Mouse (Mus musculus) megakaryocyte progenitor cell, adult 5-6 weeks (primary cell): ENCODE measurements around the gene Timm22. TPM values are rescaled to one million over a fixed set of nuclear protein-coding genes. Genes with fewer than 3 reads are reported as not detected.

ENCODE experiments used
- ATAC-seq: replicated peaks from 2 replicates; pipeline ENCODE4 v1.8.0; 2016; ENCODE audit warnings: mild to moderate bottlenecking, moderate TSS enrichment, inconsistent platforms; ENCODE audit not compliant: poor library complexity
- total RNA-seq, 2 experiments: library from RNA; stranded (forward) in 1 of 2; stranded (reverse) in 1 of 2; fragments of 157-497, 149-512 nt in 1 of 2; fragments of 200-1000 nt in 1 of 2; gene quantifications; 2 replicates each; pipeline versions ENCODE4 v1.2.3 to v1.2.4; 2015 to 2017

Gene Timm22
- total RNA-seq, 2 experiments from 2014 or later: 11.0 to 25.9 TPM

GRCm38 (mm10) chr11:76429556-76429955 is 22.8 kb downstream of the Timm22 start:
- ATAC-seq: no peak

GRCm38 (mm10) chr11:76429966-76430631 is 23.3 kb downstream of the Timm22 start:
- ATAC-seq: no peak

DNA sequence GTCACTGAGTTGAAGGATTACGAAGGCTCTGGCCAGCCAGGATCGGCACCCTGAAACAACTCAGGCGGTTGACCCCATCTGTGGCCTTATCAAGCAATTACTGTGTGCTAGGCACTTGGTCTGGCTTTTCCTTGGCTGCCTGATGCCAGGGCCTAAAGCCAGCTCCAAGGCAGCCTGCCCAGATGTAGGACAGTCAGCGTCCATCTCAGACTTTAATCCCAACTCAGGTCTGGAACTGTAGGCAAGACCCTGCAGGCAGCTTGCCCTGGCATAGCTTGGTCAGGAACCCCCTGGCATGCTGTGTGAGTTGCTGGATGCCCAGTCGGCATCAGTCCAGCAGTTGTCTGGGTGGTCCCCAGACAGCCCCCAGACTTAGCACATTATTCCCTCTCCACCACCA is 29.3 kb downstream of the Timm22 start:
- ATAC-seq: no peak

DNA sequence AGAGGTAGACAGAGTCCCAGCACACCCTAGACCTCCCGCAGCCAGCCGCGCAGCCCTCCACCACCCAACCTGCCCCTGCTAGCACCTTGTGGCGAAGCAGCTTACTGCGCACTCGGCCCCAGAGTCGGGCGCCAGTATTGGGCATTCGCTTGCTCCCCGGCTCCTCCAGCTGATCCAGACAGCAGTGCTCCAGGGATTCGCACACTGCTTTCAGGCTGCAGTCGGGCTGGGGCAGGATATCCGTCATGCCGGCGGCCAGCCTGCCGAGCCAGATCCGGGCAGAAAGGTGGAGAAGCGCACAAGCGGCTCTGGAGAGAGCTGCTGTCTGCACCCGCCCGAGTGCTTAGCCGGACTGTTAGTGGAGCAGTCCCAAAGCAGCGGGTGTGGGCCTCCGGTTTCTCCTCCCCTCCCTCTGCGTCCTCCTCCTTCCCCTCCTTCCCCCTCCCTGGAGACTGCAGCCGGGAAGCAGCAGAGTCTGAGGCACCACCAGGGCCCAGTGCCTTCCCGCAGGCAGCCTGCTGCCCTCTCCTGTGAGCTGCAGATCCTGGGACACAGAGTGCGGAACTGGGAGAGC is 30.2 kb downstream of the Timm22 start:
- no peak for ATAC-seq

- peak; percentile 37 for ATAC-seq
Measured at GRCm38 (mm10) chr11:76439666-76440065, 32.9 kb downstream of the Timm22 start.

GRCm38 (mm10) chr11:76445459-76445858 is 38.7 kb downstream of the Timm22 start:
- no peak for ATAC-seq

DNA sequence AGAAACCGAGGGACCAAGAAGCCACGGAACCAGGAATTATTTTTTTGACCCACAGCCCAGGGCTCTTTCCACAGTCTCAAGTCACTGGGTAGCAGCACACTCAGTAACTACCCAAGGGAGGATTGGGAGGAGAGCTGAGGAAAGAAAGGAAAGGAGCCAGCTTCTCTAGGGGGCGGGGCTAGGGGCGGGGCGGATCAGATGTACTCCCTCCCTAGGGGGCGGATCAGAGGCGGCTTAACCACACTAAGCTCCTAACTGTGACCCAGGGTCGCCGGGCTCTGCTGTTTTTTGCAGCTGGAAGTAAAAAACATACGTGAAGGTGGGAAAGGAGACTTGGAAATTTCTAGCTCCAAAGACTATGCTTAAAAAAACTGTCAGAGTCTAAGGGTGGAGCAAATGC is 39.5 kb downstream of the Timm22 start:
- ATAC-seq: peak; percentile 57

GRCm38 (mm10) chr11:76449520-76450201 is 42.9 kb downstream of the Timm22 start:
- ATAC-seq: no peak

DNA sequence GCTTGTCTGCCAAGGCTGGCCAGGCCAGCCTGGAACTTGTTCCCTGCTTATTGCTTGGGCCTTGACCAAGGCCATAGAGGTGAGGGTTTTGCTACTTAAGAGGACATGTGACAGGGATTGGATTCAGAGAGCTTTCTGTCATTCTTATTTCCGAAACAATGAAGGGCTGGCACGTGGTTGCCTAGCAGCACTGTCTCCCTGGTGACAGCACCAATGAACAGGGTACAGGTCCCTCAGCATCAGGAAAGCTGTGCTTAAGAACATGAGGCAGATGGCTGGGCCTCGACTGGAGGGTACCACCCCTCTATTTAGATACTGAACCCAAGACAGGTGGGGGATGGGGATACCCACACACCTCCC is 43.4 kb downstream of the Timm22 start:
- no peak for ATAC-seq

DNA sequence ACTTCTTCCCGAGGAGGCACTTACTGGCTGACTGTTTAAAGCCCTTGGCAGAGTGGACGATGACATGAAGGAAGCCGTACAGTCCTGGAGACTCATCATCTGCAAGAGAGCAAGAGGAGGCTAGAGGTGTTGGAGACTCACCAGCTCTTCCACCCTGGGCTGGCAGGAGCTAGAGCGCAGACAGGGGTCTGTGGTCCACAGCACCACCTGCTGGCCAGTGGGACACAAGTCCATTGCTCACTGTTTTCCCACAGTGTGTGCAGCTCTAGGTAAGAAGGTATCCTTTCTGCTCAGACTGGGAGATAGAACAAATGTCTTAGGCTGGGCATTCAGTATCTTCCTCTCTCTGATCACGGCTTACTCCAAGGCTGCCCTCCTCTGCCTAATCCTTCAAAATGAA is 47.7 kb downstream of the Timm22 start:
- peak; percentile 70 for ATAC-seq

- peak; percentile 71 for ATAC-seq
Measured at GRCm38 (mm10) chr11:76456233-76456632, 49.5 kb downstream of the Timm22 start.

DNA sequence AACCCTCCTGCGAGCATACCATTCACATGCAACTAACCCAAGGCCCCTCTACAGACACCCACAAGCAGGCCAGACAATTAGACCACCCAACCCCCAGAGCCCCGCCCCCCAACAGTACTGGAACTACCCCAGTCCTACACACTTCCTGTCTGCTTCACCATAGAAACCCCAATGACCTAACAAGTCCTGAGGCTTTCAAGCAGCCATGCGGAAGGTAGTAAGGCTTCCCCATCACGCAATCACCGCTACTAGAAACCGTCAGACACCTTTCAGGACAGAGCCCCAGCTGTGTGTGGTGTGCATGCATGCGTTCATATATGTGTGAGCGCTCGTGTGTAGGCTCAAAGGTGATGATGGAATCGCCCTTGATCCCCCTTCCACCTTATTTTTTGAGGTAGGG is 50.1 kb downstream of the Timm22 start:
- peak; percentile 51 for ATAC-seq

DNA sequence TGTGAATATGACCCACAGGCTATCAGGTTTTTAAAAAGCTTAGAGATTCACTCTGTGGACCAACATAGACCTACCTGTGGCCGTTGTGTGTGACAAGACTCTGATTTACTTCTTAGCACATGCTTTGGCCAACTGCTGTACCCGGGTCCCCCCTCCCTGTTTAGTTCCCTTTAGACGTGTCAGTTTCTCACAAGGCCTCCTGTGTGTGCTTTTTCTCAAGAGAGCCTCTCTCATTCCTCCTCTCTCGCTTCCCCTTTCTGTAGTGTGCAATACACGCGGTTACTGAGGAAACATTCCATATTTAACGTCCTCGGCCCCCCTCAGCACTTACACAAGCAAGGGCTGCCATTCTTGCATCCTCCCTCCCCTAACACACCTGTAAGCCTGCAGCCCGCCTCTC is 52.0 kb downstream of the Timm22 start:
- peak; percentile 76 for ATAC-seq

DNA sequence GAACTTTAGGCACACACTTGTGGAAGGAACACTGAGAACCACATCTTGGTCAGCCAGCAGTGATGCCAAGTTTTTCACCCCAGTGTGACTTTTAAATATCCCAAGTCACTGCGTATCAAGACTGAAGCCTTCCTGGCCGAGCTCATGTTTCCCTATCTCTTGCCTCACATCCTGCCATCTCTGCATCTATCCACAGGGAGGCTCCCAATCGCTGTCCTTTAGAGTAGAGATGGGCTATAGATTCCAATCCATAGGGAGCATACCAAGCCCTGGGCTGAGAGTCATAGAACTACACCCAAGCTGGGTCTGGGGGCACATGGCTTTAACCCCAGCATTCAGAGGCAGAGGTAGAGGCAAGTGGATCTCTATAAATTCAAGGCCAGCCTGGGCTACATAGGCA is 52.7 kb downstream of the Timm22 start:
- ATAC-seq: no peak

DNA sequence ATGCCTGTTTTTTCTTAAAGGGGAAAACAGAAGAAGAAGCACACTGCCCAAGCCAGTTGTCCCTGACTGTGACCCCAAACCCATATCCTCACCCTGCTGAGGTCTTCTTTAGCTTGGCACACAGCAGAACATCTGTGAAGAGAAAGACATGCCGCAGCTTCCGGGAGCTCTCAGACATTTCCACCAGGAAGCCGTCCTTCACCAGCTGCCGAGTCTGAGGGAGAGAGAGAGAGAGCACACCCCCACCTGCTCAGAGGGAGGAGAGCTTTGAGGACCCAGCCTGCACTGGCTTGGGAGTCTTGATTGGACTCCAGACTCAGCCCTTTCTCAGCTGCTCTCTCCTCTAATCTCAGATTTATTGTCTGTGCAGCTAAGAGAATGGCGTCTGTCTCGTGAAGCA is 54.4 kb downstream of the Timm22 start:
- no peak for ATAC-seq

- ATAC-seq: no peak
Measured at GRCm38 (mm10) chr11:76461696-76462095, 54.9 kb downstream of the Timm22 start.

- no peak for ATAC-seq
Measured at GRCm38 (mm10) chr11:76465879-76466278, 59.1 kb downstream of the Timm22 start.

Other genes starting within 250 kb of the Timm22 start
- gene Vps53, start 227.3 kb upstream of the Timm22 start, total RNA-seq (2015): 35.3 and 37.8 TPM in 2 replicates
- 35.4 and 58.6 TPM in 2 replicates for gene Vps53, start 227.3 kb upstream of the Timm22 start, total RNA-seq (2017)
- gene Fam57a, start 227.3 kb upstream of the Timm22 start, total RNA-seq (2015): 3.3 and 3.5 TPM in 2 replicates
- gene Fam57a, start 227.3 kb upstream of the Timm22 start, total RNA-seq (2017): 2.2 and 4.1 TPM in 2 replicates
- gene Dbil5, start 189.3 kb upstream of the Timm22 start, total RNA-seq (2015): not detected in 2 replicates
- 0.78 TPM in 1 of 2 replicates, not detected in the other for gene Dbil5, start 189.3 kb upstream of the Timm22 start, total RNA-seq (2017)
- gene Gemin4, start 189.3 kb upstream of the Timm22 start, total RNA-seq (2015): 12.3 and 23.4 TPM in 2 replicates
- 17.4 and 19.5 TPM in 2 replicates for gene Gemin4, start 189.3 kb upstream of the Timm22 start, total RNA-seq (2017)
- gene Mrm3, start 163.2 kb upstream of the Timm22 start, total RNA-seq (2015): 16.3 and 21.1 TPM in 2 replicates
- 28.7 and 36.5 TPM in 2 replicates for gene Mrm3, start 163.2 kb upstream of the Timm22 start, total RNA-seq (2017)
- gene Glod4, start 163.2 kb upstream of the Timm22 start, total RNA-seq (2015): 83.9 and 84.1 TPM in 2 replicates
- 156 and 273 TPM in 2 replicates for gene Glod4, start 163.2 kb upstream of the Timm22 start, total RNA-seq (2017)
- gene Nxn, start 7.8 kb upstream of the Timm22 start, total RNA-seq (2015): 20.7 and 23.9 TPM in 2 replicates
- gene Nxn, start 7.8 kb upstream of the Timm22 start, total RNA-seq (2017): 20.0 and 26.5 TPM in 2 replicates
- 25.2 and 32.5 TPM in 2 replicates for gene Abr, start 215.4 kb downstream of the Timm22 start, total RNA-seq (2015)
- 45.9 and 49.7 TPM in 2 replicates for gene Abr, start 215.4 kb downstream of the Timm22 start, total RNA-seq (2017)